14 mouse cellular contexts compared by ENCODE assay signal in the genomic region with DNA sequence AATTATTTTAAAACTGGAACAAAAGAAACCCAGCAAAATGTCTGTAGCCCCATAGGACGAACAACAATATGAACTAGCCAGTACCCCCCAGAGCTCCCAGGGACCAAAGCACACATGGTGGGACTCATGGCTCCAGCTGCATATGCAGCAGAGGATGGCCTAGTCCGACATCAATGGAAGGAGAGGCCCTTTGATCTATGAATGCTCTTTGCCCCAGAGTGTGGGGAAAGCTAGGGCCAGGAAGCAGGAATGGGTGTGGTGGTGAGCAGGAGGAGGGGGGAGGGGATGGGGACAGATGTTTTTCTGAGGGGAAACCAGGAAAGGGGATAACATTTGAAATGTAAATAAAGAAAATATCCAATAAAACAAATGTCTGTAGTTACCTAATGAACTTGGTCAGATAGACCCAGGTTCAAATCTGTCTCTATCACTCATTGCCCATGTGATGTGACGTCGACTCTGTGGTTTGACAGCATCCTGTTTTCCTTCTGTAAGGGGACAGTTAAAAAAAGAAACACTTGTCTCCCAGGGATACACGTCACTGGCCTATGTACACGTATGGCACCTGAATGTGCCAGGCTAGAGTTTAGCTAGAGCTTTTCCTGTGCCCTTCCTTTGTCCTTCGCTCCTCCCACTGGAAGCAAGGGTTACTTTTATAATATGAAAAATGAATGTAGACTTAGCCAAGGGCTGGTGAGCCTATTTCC.
DNase-seq lines count a peak whose midpoint lies in the region; ATAC-seq and TF ChIP-seq lines count a peak whose summit lies in the region.
"Had no signal": no experiment of that assay in that cellular context is flagged by ENCODE, and none has a peak within 500 bp of the region (broad histone marks: within the 10 kb centered on the region; RNA-seq: fewer than 3 reads in every experiment).

No protein-coding gene starts in this region.

- H3K27me3 ChIP-seq in heart, embryonic 12.5 days (replicated peaks), result no peaks in the 10 kb centered on the region
- no peaks in the 10 kb centered on the region for H3K27me3 ChIP-seq in heart, adult 2 months (ENCODE audit: control insufficient read depth, insufficient read depth, low read length)
- no peaks in the 10 kb centered on the region for H3K27me3 ChIP-seq in thymus, adult 2 months (ENCODE audit: control insufficient read depth, insufficient read depth, low read length)
- H3K27me3 ChIP-seq: embryonic facial prominence, embryonic 13.5 days; forebrain, embryonic 12.5 days; heart, embryonic 13.5 days; hindbrain, embryonic 13.5 days; limb, embryonic 12.5 days had no signal

- peak; percentile 45; the same call in 1 of the 2 replicates for ATAC-seq in heart, embryonic 12.5 days (ENCODE audit: insufficient number of reproducible peaks, low FRiP score)
- peak; percentile 94 for ATAC-seq in inflammation-experienced regulatory T-cells, adult 6 months

- 46% methylated on average over 7 of the region's 7 CpGs for WGBS in heart, embryonic 12.5 days
- WGBS in heart, adult 2 months, result 55% methylated on average over 7 of the region's 7 CpGs
- 30% methylated on average over 7 of the region's 7 CpGs for WGBS in thymus, adult 2 months

- H3K9ac ChIP-seq in heart, embryonic 12.5 days, result no peak overlapping the region
- H3K9ac ChIP-seq in heart, adult 2 months (ENCODE audit: low read depth, low read length), result no peak overlapping the region
- H3K9ac ChIP-seq: embryonic facial prominence, embryonic 13.5 days; forebrain, embryonic 12.5 days; heart, embryonic 13.5 days; hindbrain, embryonic 13.5 days; limb, embryonic 12.5 days had no signal

- no peak overlapping the region for H3K4me3 ChIP-seq in heart, embryonic 12.5 days
- no peak overlapping the region for H3K4me3 ChIP-seq in heart, adult 2 months
- H3K4me3 ChIP-seq in thymus, adult 2 months (ENCODE audit: control insufficient read depth, insufficient read depth, low read length), result no peak overlapping the region
- H3K4me3 ChIP-seq: embryonic facial prominence, embryonic 13.5 days; forebrain, embryonic 12.5 days; heart, embryonic 13.5 days; hindbrain, embryonic 13.5 days; limb, embryonic 12.5 days had no signal

- no peaks in the 10 kb centered on the region for H3K79me2 ChIP-seq in heart, adult 2 months (replicated peaks; ENCODE audit: control insufficient read depth, insufficient read depth, low read length)

- TF ChIP-seq EP300 in heart, adult 2 months (IDR thresholded peaks at IDR 0.05; ENCODE audit: insufficient read depth, low read depth, low read length), result no peak

- H3K4me1 ChIP-seq in heart, embryonic 12.5 days (replicated peaks), result peaks cover 20% of the 10 kb centered on the region
- peaks cover 8% of the 10 kb centered on the region for H3K4me1 ChIP-seq in heart, adult 2 months (ENCODE audit: control insufficient read depth, insufficient read depth, low read length)
- peaks cover 11% of the 10 kb centered on the region for H3K4me1 ChIP-seq in thymus, adult 2 months (replicated peaks; ENCODE audit: control insufficient read depth, insufficient read depth, low read length)
- H3K4me1 ChIP-seq: limb, embryonic 12.5 days had no signal

- intact Hi-C loops in heart, adult 2 months (cut with DNase I), result no loop called here

- H3K27ac ChIP-seq in heart, embryonic 12.5 days (ENCODE audit: poor library complexity, severe bottlenecking), result no peak overlapping the region
- no peak overlapping the region for H3K27ac ChIP-seq in heart, adult 2 months
- H3K27ac ChIP-seq in thymus, adult 2 months (ENCODE audit: control insufficient read depth, insufficient read depth, low read length), result no peak overlapping the region
- H3K27ac ChIP-seq: embryonic facial prominence, embryonic 13.5 days; forebrain, embryonic 12.5 days; heart, embryonic 13.5 days; hindbrain, embryonic 13.5 days; limb, embryonic 12.5 days had no signal

- no peaks in the 10 kb centered on the region for H3K36me3 ChIP-seq in heart, embryonic 12.5 days
- no peaks in the 10 kb centered on the region for H3K36me3 ChIP-seq in heart, adult 2 months (ENCODE audit: control insufficient read depth, insufficient read depth, low read length)
- no peaks in the 10 kb centered on the region for H3K36me3 ChIP-seq in thymus, adult 2 months (ENCODE audit: control insufficient read depth, insufficient read depth, low read length)
- H3K36me3 ChIP-seq: embryonic facial prominence, embryonic 13.5 days; forebrain, embryonic 12.5 days; heart, embryonic 13.5 days; hindbrain, embryonic 13.5 days; limb, embryonic 12.5 days had no signal

- H3K4me2 ChIP-seq in heart, embryonic 12.5 days, result no peak overlapping the region
- H3K4me2 ChIP-seq: embryonic facial prominence, embryonic 13.5 days; forebrain, embryonic 12.5 days; heart, embryonic 13.5 days; hindbrain, embryonic 13.5 days; limb, embryonic 12.5 days had no signal

- TF ChIP-seq POLR2A in heart, adult 2 months (IDR thresholded peaks at IDR 0.05; ENCODE audit: insufficient read depth, low read depth, low read length), result no peak
- no peak for TF ChIP-seq POLR2A in thymus, adult 2 months (IDR thresholded peaks at IDR 0.05; ENCODE audit: control insufficient read depth, extremely low read depth, insufficient read depth, low read length, poor library complexity)

- H3K9me3 ChIP-seq in heart, embryonic 12.5 days (replicated peaks), result no peaks in the 10 kb centered on the region
- H3K9me3 ChIP-seq: embryonic facial prominence, embryonic 13.5 days; forebrain, embryonic 12.5 days; heart, embryonic 13.5 days; hindbrain, embryonic 13.5 days; limb, embryonic 12.5 days had no signal

- no peak for DNase-seq in heart, adult 2 months
- DNase-seq in thymus, postnatal 0 days (ENCODE audit: low spot score), result peak; percentile 58
- no peak for DNase-seq in thymus, adult 2 months
- DNase-seq in naive thymus-derived CD4-positive, alpha-beta T cell, adult 2 months (ENCODE audit: low read depth), result peak; percentile 90
- no peak for DNase-seq in cerebellum, adult 18-20 months
- DNase-seq in layer of hippocampus, postnatal 10 days (ENCODE audit: low spot score in 2 of 2), result no peak
- DNase-seq: cerebellum, adult 9-10 months had no signal

- TF ChIP-seq CTCF in heart, adult 2 months (IDR thresholded peaks at IDR 0.05), result no peak
- no peak for TF ChIP-seq CTCF in thymus, adult 2 months (IDR thresholded peaks at IDR 0.05; ENCODE audit: borderline replicate concordance, control insufficient read depth, extremely low read depth, insufficient read depth, low read length, poor library complexity)

Comparison
In these comparisons a context has a peak if more than half of its experiments do, and no peak if none do; other contexts are left out.
1. DNase-seq: peak in thymus, postnatal 0 days (single experiment) and naive thymus-derived CD4-positive, alpha-beta T cell, adult 2 months (single experiment); none in heart, adult 2 months (0 of 2), thymus, adult 2 months (single experiment), cerebellum, adult 18-20 months (0 of 2) and layer of hippocampus, postnatal 10 days (0 of 2).